ENCODE assay signal across 24 mouse cellular contexts in the genomic region with DNA sequence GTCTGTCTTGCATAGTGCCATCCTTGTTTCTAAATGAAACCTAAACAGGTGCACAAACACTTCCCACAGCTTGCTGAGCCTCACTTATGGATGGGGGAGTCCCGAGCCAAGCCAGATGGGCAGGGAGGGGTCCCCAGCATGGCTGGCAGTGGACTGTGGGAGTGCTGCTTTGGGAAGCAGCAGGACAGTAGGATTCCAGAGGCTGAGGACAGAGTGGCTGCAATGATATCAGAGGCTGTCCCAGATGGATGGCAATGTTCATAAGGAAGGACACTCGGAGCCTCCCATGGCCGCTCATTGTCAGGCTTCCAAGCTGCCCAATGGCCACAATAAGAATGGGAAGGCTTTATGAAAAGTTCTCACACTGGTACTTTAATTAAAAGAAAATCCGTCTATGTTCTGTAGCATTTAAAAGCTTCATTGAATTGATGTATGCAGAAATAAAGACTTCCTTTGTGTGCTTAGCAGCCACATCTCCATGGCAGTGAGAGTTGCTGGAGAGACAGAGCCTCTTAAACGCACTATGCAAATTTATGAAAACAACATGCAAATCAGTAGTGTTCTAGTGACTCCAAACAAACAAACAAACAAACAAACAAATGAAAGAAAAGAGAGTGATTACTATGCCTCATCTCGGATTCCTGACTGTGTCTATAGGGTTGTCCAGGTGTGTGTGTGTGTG.
DNase-seq lines count a peak whose midpoint lies in the region; ATAC-seq and TF ChIP-seq lines count a peak whose summit lies in the region.
"Had no signal": no experiment of that assay in that cellular context is flagged by ENCODE, and none has a peak within 500 bp of the region (broad histone marks: within the 10 kb centered on the region; RNA-seq: fewer than 3 reads in every experiment).

No protein-coding gene starts in this region.

- H3K27me3 ChIP-seq in midbrain, embryonic 15.5 days (replicated peaks), result no peaks in the 10 kb centered on the region
- no peaks in the 10 kb centered on the region for H3K27me3 ChIP-seq in midbrain, embryonic 13.5 days
- H3K27me3 ChIP-seq in forebrain, embryonic 14.5 days (replicated peaks; ENCODE audit: control insufficient read depth, insufficient read depth, low read length), result no peaks in the 10 kb centered on the region
- H3K27me3 ChIP-seq in hindbrain, embryonic 16.5 days (replicated peaks; ENCODE audit: control insufficient read depth, insufficient read depth, low read length), result no peaks in the 10 kb centered on the region
- no peaks in the 10 kb centered on the region for H3K27me3 ChIP-seq in stomach, postnatal 0 days (ENCODE audit: control insufficient read depth, insufficient read depth, low read length)
- H3K27me3 ChIP-seq: stomach, embryonic 15.5 days had no signal

- WGBS in midbrain, embryonic 15.5 days, result 60% methylated on average over 6 of the region's 6 CpGs
- 62% methylated on average over 6 of the region's 6 CpGs for WGBS in midbrain, embryonic 13.5 days
- 24% methylated on average over 6 of the region's 6 CpGs for WGBS in forebrain, embryonic 14.5 days
- WGBS in hindbrain, embryonic 16.5 days, result 46% methylated on average over 6 of the region's 6 CpGs
- 73% methylated on average over 6 of the region's 6 CpGs for WGBS in stomach, postnatal 0 days

- peaks cover 3% of the 10 kb centered on the region; the same call in 1 of the 2 replicates for H3K4me1 ChIP-seq in midbrain, embryonic 15.5 days
- H3K4me1 ChIP-seq in midbrain, embryonic 13.5 days (replicated peaks), result no peaks in the 10 kb centered on the region
- peaks cover 10% of the 10 kb centered on the region for H3K4me1 ChIP-seq in forebrain, embryonic 14.5 days (ENCODE audit: control insufficient read depth, insufficient read depth, low read length)
- no peaks in the 10 kb centered on the region for H3K4me1 ChIP-seq in hindbrain, embryonic 16.5 days (ENCODE audit: control insufficient read depth, insufficient read depth, low read depth, low read length)
- no peaks in the 10 kb centered on the region for H3K4me1 ChIP-seq in stomach, postnatal 0 days (replicated peaks; ENCODE audit: control insufficient read depth, insufficient read depth)
- H3K4me1 ChIP-seq: embryonic facial prominence, embryonic 15.5 days; stomach, embryonic 15.5 days had no signal

- H3K9ac ChIP-seq in midbrain, embryonic 15.5 days, result no peak overlapping the region
- H3K9ac ChIP-seq in midbrain, embryonic 13.5 days (replicated peaks), result no peak overlapping the region
- no peak overlapping the region for H3K9ac ChIP-seq in forebrain, embryonic 14.5 days (ENCODE audit: low read length)
- H3K9ac ChIP-seq in hindbrain, embryonic 16.5 days (ENCODE audit: low read depth, low read length), result no peak overlapping the region
- H3K9ac ChIP-seq in stomach, postnatal 0 days (ENCODE audit: low read length), result no peak overlapping the region
- H3K9ac ChIP-seq: embryonic facial prominence, embryonic 15.5 days; stomach, embryonic 15.5 days had no signal

- no peak for TF ChIP-seq CTCF in stomach, postnatal 0 days (IDR thresholded peaks at IDR 0.05; ENCODE audit: low read depth)

- H3K27ac ChIP-seq in midbrain, embryonic 15.5 days, result 0 out of 2 replicates have a peak overlapping the region, but pooled peaks have one; percentile 29
- no peak overlapping the region for H3K27ac ChIP-seq in midbrain, embryonic 13.5 days
- H3K27ac ChIP-seq in forebrain, embryonic 14.5 days (ENCODE audit: low read depth, low read length), result no peak overlapping the region
- 0 out of 2 replicates have a peak overlapping the region, but pooled peaks have one; percentile 59 for H3K27ac ChIP-seq in hindbrain, embryonic 16.5 days (ENCODE audit: low read depth, low read length)
- H3K27ac ChIP-seq in stomach, postnatal 0 days (replicated peaks), result no peak overlapping the region
- H3K27ac ChIP-seq: embryonic facial prominence, embryonic 15.5 days; gastrocnemius, adult 2 months; stomach, embryonic 15.5 days had no signal

- peak; percentile 14 to 37 for DNase-seq in frontal cortex, postnatal 10 days (ENCODE audit: low spot score in 2 of 2)
- peak; percentile 48 for DNase-seq in forebrain, embryonic 14.5 days (ENCODE audit: low spot score)
- DNase-seq in adrenal gland, postnatal 4 days (ENCODE audit: low spot score in 2 of 2), result no peak
- no peak for DNase-seq in stomach, postnatal 0 days (ENCODE audit: low spot score)
- DNase-seq: adrenal gland, postnatal 14 days; cerebellum, adult 11-12 months; cerebellum, postnatal 14 days; gastrocnemius, adult 2 months; heart, postnatal 10 days; kidney, adult 2 months; kidney, postnatal 10 days; lung, adult 18-20 months; thymus, adult 2 months had no signal

- no peak for ATAC-seq in frontal cortex, adult (ENCODE audit: low TSS enrichment)
- peak; percentile 56; the same call in 1 of the 2 replicates for ATAC-seq in midbrain, embryonic 15.5 days (replicated peaks)
- ATAC-seq in midbrain, embryonic 13.5 days, result no peak
- peak; percentile 72 for ATAC-seq in forebrain, embryonic 14.5 days
- peak; percentile 91 for ATAC-seq in hindbrain, embryonic 16.5 days
- no peak for ATAC-seq in stomach, postnatal 0 days (ENCODE audit: low FRiP score, low TSS enrichment)
- ATAC-seq: inflammation-experienced regulatory T-cells, adult 6 months had no signal

- no peak overlapping the region for H3K4me2 ChIP-seq in midbrain, embryonic 15.5 days
- no peak overlapping the region for H3K4me2 ChIP-seq in midbrain, embryonic 13.5 days (replicated peaks)
- H3K4me2 ChIP-seq in forebrain, embryonic 14.5 days (ENCODE audit: low read length), result no peak overlapping the region
- no peak overlapping the region for H3K4me2 ChIP-seq in hindbrain, embryonic 16.5 days (ENCODE audit: low read length)
- H3K4me2 ChIP-seq in stomach, postnatal 0 days (replicated peaks; ENCODE audit: low read depth), result no peak overlapping the region
- H3K4me2 ChIP-seq: embryonic facial prominence, embryonic 15.5 days; heart, embryonic 11.5 days; liver, embryonic 11.5 days; stomach, embryonic 15.5 days had no signal

- no peak overlapping the region for H3K4me3 ChIP-seq in midbrain, embryonic 15.5 days
- H3K4me3 ChIP-seq in midbrain, embryonic 13.5 days (replicated peaks), result no peak overlapping the region
- no peak overlapping the region for H3K4me3 ChIP-seq in forebrain, embryonic 14.5 days (ENCODE audit: low read depth, low read length)
- H3K4me3 ChIP-seq in hindbrain, embryonic 16.5 days (ENCODE audit: low read length), result no peak overlapping the region
- H3K4me3 ChIP-seq in stomach, postnatal 0 days (ENCODE audit: low read depth, low read length), result no peak overlapping the region
- H3K4me3 ChIP-seq: embryonic facial prominence, embryonic 15.5 days; gastrocnemius, adult 2 months; myocyte; stomach, embryonic 15.5 days had no signal

- H3K9me3 ChIP-seq in midbrain, embryonic 15.5 days, result no peaks in the 10 kb centered on the region
- no peaks in the 10 kb centered on the region for H3K9me3 ChIP-seq in midbrain, embryonic 13.5 days
- no peaks in the 10 kb centered on the region for H3K9me3 ChIP-seq in forebrain, embryonic 14.5 days (replicated peaks; ENCODE audit: control insufficient read depth, low read length)
- no peaks in the 10 kb centered on the region for H3K9me3 ChIP-seq in hindbrain, embryonic 16.5 days (ENCODE audit: control insufficient read depth, low read length)
- H3K9me3 ChIP-seq in stomach, postnatal 0 days (ENCODE audit: control insufficient read depth, low read length), result no peaks in the 10 kb centered on the region
- H3K9me3 ChIP-seq: embryonic facial prominence, embryonic 15.5 days; G1E; stomach, embryonic 15.5 days had no signal

- H3K36me3 ChIP-seq in midbrain, embryonic 15.5 days (replicated peaks), result no peaks in the 10 kb centered on the region
- no peaks in the 10 kb centered on the region for H3K36me3 ChIP-seq in midbrain, embryonic 13.5 days
- H3K36me3 ChIP-seq in forebrain, embryonic 14.5 days (ENCODE audit: control insufficient read depth, insufficient read depth, low read length), result no peaks in the 10 kb centered on the region
- no peaks in the 10 kb centered on the region for H3K36me3 ChIP-seq in hindbrain, embryonic 16.5 days (ENCODE audit: control insufficient read depth, insufficient read depth, low read length)
- H3K36me3 ChIP-seq in stomach, postnatal 0 days (ENCODE audit: control insufficient read depth, insufficient read depth, low read length), result no peaks in the 10 kb centered on the region
- H3K36me3 ChIP-seq: embryonic facial prominence, embryonic 15.5 days; G1E; stomach, embryonic 15.5 days had no signal

- TF ChIP-seq EP300 in stomach, postnatal 0 days (optimal IDR thresholded peaks at IDR 0.05), result no peak

Comparison
In these comparisons a context has a peak if more than half of its experiments do, and no peak if none do; other contexts are left out.
1. ATAC-seq: peak in midbrain, embryonic 15.5 days (single experiment), forebrain, embryonic 14.5 days (single experiment) and hindbrain, embryonic 16.5 days (single experiment); none in frontal cortex, adult (single experiment), midbrain, embryonic 13.5 days (single experiment) and stomach, postnatal 0 days (single experiment).
2. H3K27ac ChIP-seq: peak in midbrain, embryonic 15.5 days (single experiment) and hindbrain, embryonic 16.5 days (single experiment); none in midbrain, embryonic 13.5 days (single experiment), forebrain, embryonic 14.5 days (single experiment) and stomach, postnatal 0 days (single experiment).
3. DNase-seq: peak in frontal cortex, postnatal 10 days (2 of 2) and forebrain, embryonic 14.5 days (single experiment); none in adrenal gland, postnatal 4 days (0 of 2) and stomach, postnatal 0 days (single experiment).